Mouse (Mus musculus) CH12.LX (cell line): ENCODE results near the gene Ascc1. TPM values are rescaled to one million over a fixed set of nuclear protein-coding genes. Genes with fewer than 3 reads are reported as not detected.

ENCODE experiments used
- DNase-seq: peaks from one replicate; pipeline ENCODE4 v3.0.0-alpha.2; 2013; ENCODE audit errors: extremely low read depth
- H3K27ac ChIP-seq: 2 replicates; pipeline ENCODE4 v1.5.1; 2012; ENCODE audit warnings: low read depth, mild to moderate bottlenecking, control low read depth, moderate library complexity; ENCODE audit not compliant: insufficient read depth
- H3K27me3 ChIP-seq: replicated peaks from 2 replicates; pipeline ENCODE3; 2012; ENCODE audit warnings: inconsistent platforms
- H3K36me3 ChIP-seq, 2 experiments: replicated peaks in 1 of 2; 2 replicates each; pipeline versions ENCODE3 to v1.6.1; 2012; ENCODE audit warnings: inconsistent platforms in 1 of 2, low read length in 1 of 2, mild to moderate bottlenecking in 1 of 2, mixed read lengths in 1 of 2, moderate library complexity in 1 of 2; ENCODE audit not compliant: control insufficient read depth in 1 of 2, insufficient read depth in 1 of 2
- H3K4me1 ChIP-seq, 2 experiments: 2 replicates each; pipeline ENCODE4 v1.6.1; 2012; ENCODE audit warnings: inconsistent platforms in 1 of 2, moderate library complexity in 1 of 2; ENCODE audit not compliant: insufficient read depth in 2 of 2, control insufficient read depth in 1 of 2
- H3K4me2 ChIP-seq: 2 replicates; pipeline ENCODE4 v1.6.1; 2012; ENCODE audit warnings: low read depth, mild to moderate bottlenecking, control low read depth; ENCODE audit not compliant: poor library complexity, insufficient read depth, severe bottlenecking
- H3K4me3 ChIP-seq, 3 experiments: fragments of 150-350 bp in 1 of 3; sonication (generic) in 1 of 3; replicated peaks in 1 of 3; 2 replicates each; pipeline versions ENCODE3 to v1.5.1; 2011 to 2012; ENCODE audit warnings: low read depth in 2 of 3, low read length in 2 of 3, mild to moderate bottlenecking in 2 of 3, moderate library complexity in 2 of 3, control low read depth in 1 of 3, improper control_type of control experiment in 1 of 3, inconsistent platforms in 1 of 3, mixed read lengths in 1 of 3; ENCODE audit not compliant: poor library complexity in 1 of 3
- H3K79me2 ChIP-seq: replicated peaks from 2 replicates; pipeline ENCODE4 v1.6.1; 2012; ENCODE audit warnings: mild to moderate bottlenecking, moderate library complexity; ENCODE audit not compliant: control insufficient read depth, poor library complexity, insufficient read depth, severe bottlenecking; ENCODE audit errors: extremely low read depth
- H3K9ac ChIP-seq: 2 replicates; pipeline ENCODE4 v1.6.1; 2012; ENCODE audit warnings: low read depth, mild to moderate bottlenecking, control low read depth, moderate library complexity; ENCODE audit not compliant: insufficient read depth
- H3K9me3 ChIP-seq: replicated peaks from 2 replicates; pipeline ENCODE3; 2012; ENCODE audit warnings: low read length, inconsistent platforms, mixed read lengths
- BHLHE40 ChIP-seq: IDR thresholded peaks from 2 replicates; pipeline ENCODE4 v1.6.1; 2011; ENCODE audit warnings: mild to moderate bottlenecking, low read depth, low read length, improper control_type of control experiment
- CHD1 ChIP-seq: IDR thresholded peaks from 2 replicates; pipeline ENCODE4 v1.6.1; 2012; ENCODE audit warnings: low read depth, low read length, improper control_type of control experiment, inconsistent platforms
- CHD2 ChIP-seq: IDR thresholded peaks from 2 replicates; pipeline ENCODE4 v1.6.1; 2011; ENCODE audit warnings: low read length, improper control_type of control experiment
- CTCF ChIP-seq, 2 experiments: IDR thresholded peaks in 1 of 2; conservative IDR thresholded peaks in 1 of 2; 2 replicates each; pipeline ENCODE4 v1.5.1; 2011 to 2012; ENCODE audit warnings: low read depth in 2 of 2, low read length in 2 of 2, improper control_type of control experiment in 1 of 2, inconsistent platforms in 1 of 2, mild to moderate bottlenecking in 1 of 2, moderate library complexity in 1 of 2
- ELF1 ChIP-seq: IDR thresholded peaks from 2 replicates; pipeline ENCODE4 v1.6.1; 2014; ENCODE audit warnings: low read depth, mild to moderate bottlenecking, inconsistent platforms, low read length, improper control_type of control experiment
- EP300 ChIP-seq: IDR thresholded peaks from 2 replicates; pipeline ENCODE4 v1.6.1; 2011; ENCODE audit warnings: low read length, improper control_type of control experiment
- ETS1 ChIP-seq: conservative IDR thresholded peaks from 2 replicates; pipeline ENCODE4 v1.6.1; 2012; ENCODE audit warnings: low read depth, mild to moderate bottlenecking, inconsistent platforms, low read length, improper control_type of control experiment, moderate library complexity
- GABPA ChIP-seq: IDR thresholded peaks from 2 replicates; pipeline ENCODE4 v1.6.1; 2012; ENCODE audit warnings: low read depth, low read length, improper control_type of control experiment, inconsistent platforms; ENCODE audit not compliant: insufficient replicate concordance
- HCFC1 ChIP-seq: IDR thresholded peaks from 2 replicates; pipeline ENCODE4 v1.6.1; 2012; ENCODE audit warnings: low read depth, mild to moderate bottlenecking, inconsistent platforms, low read length, improper control_type of control experiment
- IRF4 ChIP-seq: IDR thresholded peaks from 2 replicates; pipeline ENCODE4 v1.6.1; 2014; ENCODE audit warnings: low read depth, mild to moderate bottlenecking, inconsistent platforms, low read length, improper control_type of control experiment
- JUN ChIP-seq: IDR thresholded peaks from 2 replicates; pipeline ENCODE4 v1.6.1; 2011; ENCODE audit warnings: low read depth, mild to moderate bottlenecking, low read length, improper control_type of control experiment, moderate library complexity; ENCODE audit not compliant: insufficient read depth
- JUND ChIP-seq: conservative IDR thresholded peaks from 2 replicates; pipeline ENCODE4 v1.6.1; 2011; ENCODE audit warnings: low read depth, low read length, improper control_type of control experiment
- KAT2A ChIP-seq: IDR thresholded peaks from 2 replicates; pipeline ENCODE4 v1.6.1; 2012; ENCODE audit warnings: low read length, improper control_type of control experiment, inconsistent platforms; ENCODE audit not compliant: insufficient replicate concordance
- MAFK ChIP-seq: IDR thresholded peaks from 2 replicates; pipeline ENCODE4 v1.6.1; 2011; ENCODE audit warnings: low read length, improper control_type of control experiment; ENCODE audit not compliant: insufficient replicate concordance
- MAX ChIP-seq: IDR thresholded peaks from 2 replicates; pipeline ENCODE4 v1.6.1; 2011; ENCODE audit warnings: low read length, improper control_type of control experiment
- MAZ ChIP-seq: IDR thresholded peaks from 2 replicates; pipeline ENCODE4 v1.6.1; 2012; ENCODE audit warnings: low read depth, mild to moderate bottlenecking, inconsistent platforms, low read length, improper control_type of control experiment, moderate library complexity
- MXI1 ChIP-seq: IDR thresholded peaks from 2 replicates; pipeline ENCODE4 v1.6.1; 2011; ENCODE audit warnings: mild to moderate bottlenecking, low read depth, low read length, improper control_type of control experiment
- MYC ChIP-seq: IDR thresholded peaks from 2 replicates; pipeline ENCODE4 v1.6.1; 2011; ENCODE audit warnings: low read depth, mild to moderate bottlenecking, improper control_type of control experiment, low read length
- NELFE ChIP-seq: IDR thresholded peaks from 2 replicates; pipeline ENCODE4 v1.6.1; 2011; ENCODE audit warnings: low read depth, low read length, improper control_type of control experiment
- PAX5 ChIP-seq: IDR thresholded peaks from 2 replicates; pipeline ENCODE4 v1.6.1; 2012; ENCODE audit warnings: low read length, inconsistent platforms, mixed read lengths
- POLR2A ChIP-seq: IDR thresholded peaks from 2 replicates; pipeline ENCODE4 v1.6.1; 2011; ENCODE audit warnings: low read depth, mild to moderate bottlenecking, improper control_type of control experiment, low read length
- POLR2AphosphoS2 ChIP-seq: IDR thresholded peaks from 2 replicates; pipeline ENCODE4 v1.6.1; 2011; ENCODE audit warnings: low read depth, low read length, improper control_type of control experiment
- RAD21 ChIP-seq: IDR thresholded peaks from 2 replicates; pipeline ENCODE4 v1.6.1; 2011; ENCODE audit warnings: low read depth, mild to moderate bottlenecking, low read length, improper control_type of control experiment, moderate library complexity
- SIN3A ChIP-seq: IDR thresholded peaks from 2 replicates; pipeline ENCODE4 v1.6.1; 2012; ENCODE audit warnings: low read length, improper control_type of control experiment, inconsistent platforms
- SMC3 ChIP-seq: IDR thresholded peaks from 2 replicates; pipeline ENCODE4 v1.6.1; 2011; ENCODE audit warnings: low read depth, low read length, improper control_type of control experiment
- TBP ChIP-seq: conservative IDR thresholded peaks from 2 replicates; pipeline ENCODE4 v1.6.1; 2011; ENCODE audit warnings: low read depth, low read length, improper control_type of control experiment
- USF2 ChIP-seq: conservative IDR thresholded peaks from 2 replicates; pipeline ENCODE4 v1.6.1; 2011; ENCODE audit warnings: low read depth, low read length, improper control_type of control experiment
- ZC3H11A ChIP-seq: IDR thresholded peaks from 2 replicates; pipeline ENCODE4 v1.6.1; 2012; ENCODE audit warnings: low read depth, mild to moderate bottlenecking, inconsistent platforms, low read length, improper control_type of control experiment
- ZKSCAN1 ChIP-seq: IDR thresholded peaks from 2 replicates; pipeline ENCODE4 v1.6.1; 2012; ENCODE audit warnings: low read depth, inconsistent platforms, low read length, improper control_type of control experiment, borderline replicate concordance
- ZMIZ1 ChIP-seq: IDR thresholded peaks from 2 replicates; pipeline ENCODE4 v1.6.1; 2012; ENCODE audit warnings: low read depth, mild to moderate bottlenecking, inconsistent platforms, low read length, improper control_type of control experiment
- ZNF384 ChIP-seq: IDR thresholded peaks from 2 replicates; pipeline ENCODE4 v1.6.1; 2012; ENCODE audit warnings: low read depth, low read length, improper control_type of control experiment, inconsistent platforms
- dilution Hi-C: fragments of 300-500 bp; cut with MboI; formaldehyde crosslinking; loops from 2 replicates; pipeline ENCODE4 v1.14.3; 2020; ENCODE audit warnings: low sequenced_read_pairs; ENCODE audit not compliant: extremely low pct_unique_long_range_greater_than_20kb, extremely low pct_ligation_motif_present
- in situ Hi-C: fragments of 300-500 bp; cut with MboI; formaldehyde crosslinking; loops from 3 replicates; pipeline ENCODE4 v1.14.3; 2019; ENCODE audit warnings: low sequenced_read_pairs, low pct_ligation_motif_present, low pct_unique_long_range_greater_than_20kb, mixed read lengths
- polyA plus RNA-seq: library from polyadenylated mRNA; unstranded; fragments of >175 nt; gene quantifications from 2 replicates; pipeline ENCODE4 v1.2.1, GENCODE M21; 2012; ENCODE audit warnings: low read depth; ENCODE audit not compliant: insufficient read length
- total RNA-seq, 2 experiments: library from RNA; depleted of rRNA; stranded (reverse); fragments of 300-350 nt in 1 of 2; fragments of >200 nt in 1 of 2; gene quantifications; 2 replicates each; pipeline ENCODE4 v1.2.3; 2012 to 2014

The Ascc1 gene
- total and polyA plus RNA-seq, 3 experiments, result 20.1 to 25.5 (median 25.4) TPM

- H3K27me3 ChIP-seq, result no peaks in the 10 kb centered on the region
- H3K4me1 ChIP-seq, result peaks cover 19 to 55% of the 10 kb centered on the region in 2 experiments
- in situ Hi-C loops (no loop called here), dilution Hi-C loops (no loop called here)
- peak overlapping the region; percentile 67 for H3K27ac ChIP-seq
- no peak for DNase-seq
- H3K79me2 ChIP-seq, result no peaks in the 10 kb centered on the region
- no peak for TF ChIP-seq MAX
- no peak for TF ChIP-seq ELF1
- no peak for TF ChIP-seq ZC3H11A
- no peak for TF ChIP-seq CTCF (conservative IDR thresholded peaks at IDR 0.05 in 1 of 2, IDR thresholded peaks at IDR 0.05 in 1 of 2; ENCODE audit: low read depth in 2 of 2, low read length in 2 of 2)
- no peak for TF ChIP-seq BHLHE40
- no peak for TF ChIP-seq JUND
- TF ChIP-seq SIN3A, result no peak
- TF ChIP-seq JUN, result no peak
- no peak for TF ChIP-seq ZKSCAN1
- no peak for TF ChIP-seq POLR2AphosphoS2
- TF ChIP-seq IRF4, result no peak
- TF ChIP-seq KAT2A, result no peak
- no peak for TF ChIP-seq ZMIZ1
- TF ChIP-seq, all 38 proteins: peak for 0
- H3K4me3 ChIP-seq, result peak overlapping the region in 1 of 3 experiments; percentile 25
- peak overlapping the region; percentile 53; the same call in 1 of the 2 replicates for H3K9ac ChIP-seq
- H3K4me2 ChIP-seq, result no peak overlapping the region
- no peaks in the 10 kb centered on the region for H3K9me3 ChIP-seq
- no peaks in the 10 kb centered on the region for H3K36me3 ChIP-seq
Observed at GRCm38 (mm10) chr10:59973400-59973799, 29.2 kb upstream of the Ascc1 start.

GRCm38 (mm10) chr10:59974191-59974664 is 28.4 kb upstream of the Ascc1 start:
- dilution Hi-C loops (no loop called here), in situ Hi-C loops (no loop called here)
- Histone ChIP-seq H3K4me3 (no peak overlapping the region), H3K4me2 (peak overlapping the region; percentile 29; the same call in 1 of the 2 replicates), H3K36me3 (no peaks in the 10 kb centered on the region), H3K79me2 (no peaks in the 10 kb centered on the region), H3K9me3 (no peaks in the 10 kb centered on the region), H3K4me1 (peaks cover 22 to 63% of the 10 kb centered on the region in 2 experiments), H3K9ac (peak overlapping the region; percentile 53), H3K27ac (peak overlapping the region; percentile 67), H3K27me3 (no peaks in the 10 kb centered on the region)
- peak; percentile 84 for DNase-seq
- TF ChIP-seq TBP, result peak; percentile 72
- TF ChIP-seq CHD2, result 0 out of 2 replicates have a peak, but pooled peaks have one; percentile 60
- TF ChIP-seq ELF1, result peak; percentile 54; the same call in 1 of the 2 replicates
- TF ChIP-seq NELFE, result no peak
- no peak for TF ChIP-seq ZNF384
- TF ChIP-seq CHD1, result no peak
- no peak for TF ChIP-seq GABPA
- peak; percentile 55; the same call in 1 of the 2 replicates for TF ChIP-seq MAX
- peak; percentile 87 for TF ChIP-seq IRF4
- no peak for TF ChIP-seq ZC3H11A
- TF ChIP-seq POLR2A, result peak; percentile 65
- no peak for TF ChIP-seq USF2
- no peak for TF ChIP-seq POLR2AphosphoS2
- TF ChIP-seq JUND, result no peak
- TF ChIP-seq JUN, result 0 out of 2 replicates have a peak, but pooled peaks have one; percentile 34
- no peak for TF ChIP-seq SMC3
- no peak; the same call in 1 of the 2 replicates for TF ChIP-seq SIN3A
- TF ChIP-seq HCFC1, result no peak
- no peak; the same call in 1 of the 2 replicates for TF ChIP-seq ZMIZ1
- TF ChIP-seq ZKSCAN1, result no peak
- TF ChIP-seq MYC, result peak; percentile 94
- 0 out of 2 replicates have a peak, but pooled peaks have one; percentile 51 for TF ChIP-seq MXI1
- TF ChIP-seq BHLHE40, result peak; percentile 67
- TF ChIP-seq MAZ, result no peak; the same call in none of the 2 replicates
- TF ChIP-seq MAFK, result no peak
- TF ChIP-seq EP300, result peak; percentile 29
- no peak for TF ChIP-seq PAX5
- TF ChIP-seq KAT2A, result no peak
- TF ChIP-seq CTCF (conservative IDR thresholded peaks at IDR 0.05 in 1 of 2, IDR thresholded peaks at IDR 0.05 in 1 of 2; ENCODE audit: low read depth in 2 of 2, low read length in 2 of 2), result no peak
- TF ChIP-seq ETS1, result peak; percentile 88
- TF ChIP-seq RAD21, result no peak; the same call in 1 of the 2 replicates
